Mouse (Mus musculus): ENCODE measurements around the gene Vpreb1. TPM values are rescaled to one million over a fixed set of nuclear protein-coding genes. Genes with fewer than 3 reads are reported as not detected.
A peak's percentile ranks its signal among the peaks of the same experiment; 100 is the strongest.

Vpreb1 gene
- polyA plus RNA-seq (2015; fragmentation: Nextera tagmentation; extraction: Ambion mirVana) = 1.5 and 1.6 TPM in 2 replicates

DNA sequence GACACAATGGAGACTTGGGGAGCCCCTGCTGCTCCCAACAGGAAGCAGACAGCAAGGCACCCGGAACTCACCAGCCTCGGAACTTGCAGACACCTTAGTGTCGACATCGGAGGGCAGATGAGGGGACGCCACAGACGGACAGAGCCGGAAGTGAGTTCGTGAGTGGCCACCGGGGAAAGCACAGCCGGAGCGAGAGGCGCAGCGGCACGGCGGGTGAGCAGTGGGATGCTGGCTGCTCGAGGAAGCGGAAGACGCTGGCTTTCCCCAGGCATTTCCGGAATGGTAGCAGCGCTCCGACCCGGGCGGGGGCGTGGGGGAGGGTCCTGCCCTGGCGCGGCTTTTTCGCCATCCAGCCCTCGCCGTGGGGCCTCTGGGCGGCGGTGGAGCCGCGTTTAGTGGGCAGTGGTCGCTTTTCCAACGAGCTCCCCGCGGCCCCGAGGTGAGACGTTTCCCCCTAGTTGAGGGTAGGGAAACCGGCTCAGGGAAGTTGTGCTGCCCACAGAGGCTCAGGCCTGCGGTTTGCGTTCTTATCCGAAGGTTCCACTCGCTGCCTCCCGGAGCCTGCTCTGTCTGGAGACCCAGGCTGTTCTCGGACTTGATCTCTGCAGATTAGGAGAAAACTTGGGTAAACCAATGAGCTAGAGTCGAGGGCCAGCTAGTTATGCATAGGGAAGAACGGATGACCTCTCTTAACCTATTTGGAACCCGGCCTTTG is at the start of gene Vpreb1, which contains the start of gene Top3b:
Vpreb1 (minus strand) TSS at position 227 of the 715 bp plus-strand sequence.
Top3b (plus strand) TSS at position 120 of the 715 bp plus-strand sequence.
- no peaks in the 10 kb centered on the region for H3K9me3 ChIP-seq (ENCODE audit: control insufficient read depth, low read length)
- peak; percentile 97 for ATAC-seq
- peak within 1 kb of the TSS; percentile 54 for H3K4me2 ChIP-seq (ENCODE audit: low read depth, low read length)
- no peaks in the 10 kb centered on the region for H3K27me3 ChIP-seq (replicated peaks; ENCODE audit: control insufficient read depth, insufficient read depth, low read length)
- peaks cover under 1% of the 10 kb centered on the region for H3K36me3 ChIP-seq (ENCODE audit: control insufficient read depth, insufficient read depth, low read length)
- peak within 1 kb of the TSS; percentile 95 for H3K9ac ChIP-seq (ENCODE audit: low read depth, low read length)
- peak within 1 kb of the TSS; percentile 81 for H3K4me3 ChIP-seq (ENCODE audit: low read length)
- peak within 1 kb of the TSS; percentile 98 for H3K27ac ChIP-seq (ENCODE audit: low read length)
- peaks cover 3% of the 10 kb centered on the region; the same call in 1 of the 2 replicates for H3K4me1 ChIP-seq (ENCODE audit: control insufficient read depth, insufficient read depth, low read length)
- WGBS = 0% methylated on average over 49 of the region's 49 CpGs

GRCm38 (mm10) chr16:16918441-16919117 is 47.9 kb upstream of the Vpreb1 start:
- ATAC-seq = no peak
- H3K9me3 ChIP-seq (ENCODE audit: control insufficient read depth, low read length) = no peaks in the 10 kb centered on the region
- H3K36me3 ChIP-seq (ENCODE audit: control insufficient read depth, insufficient read depth, low read length) = peaks cover 6% of the 10 kb centered on the region; the same call in 1 of the 2 replicates

GRCm38 (mm10) chr16:16913440-16913839 is 42.8 kb upstream of the Vpreb1 start:
- WGBS = 67% methylated on average over 1 of the region's 1 CpGs
- Histone ChIP-seq H3K36me3 (ENCODE audit: control insufficient read depth, insufficient read depth, low read length) (peaks cover 12% of the 10 kb centered on the region), H3K27me3 (replicated peaks; ENCODE audit: control insufficient read depth, insufficient read depth, low read length) (no peaks in the 10 kb centered on the region), H3K9me3 (ENCODE audit: control insufficient read depth, low read length) (no peaks in the 10 kb centered on the region), H3K4me3 (ENCODE audit: low read length) (no peak overlapping the region), H3K9ac (ENCODE audit: low read depth, low read length) (no peak overlapping the region), H3K4me1 (ENCODE audit: control insufficient read depth, insufficient read depth, low read length) (no peaks in the 10 kb centered on the region), H3K4me2 (ENCODE audit: low read depth, low read length) (no peak overlapping the region), H3K27ac (ENCODE audit: low read length) (no peak overlapping the region)
- no peak for ATAC-seq

More at GRCm38 (mm10) chr16:16918441-16919117, 47.9 kb upstream of the Vpreb1 start:
- H3K4me3 ChIP-seq (ENCODE audit: low read length) = no peak overlapping the region
- whole genome bisulfite sequencing = 92% methylated on average over 7 of the region's 7 CpGs
- no peak overlapping the region for H3K27ac ChIP-seq (ENCODE audit: low read length)
- H3K27me3 ChIP-seq (replicated peaks; ENCODE audit: control insufficient read depth, insufficient read depth, low read length) = no peaks in the 10 kb centered on the region
- H3K4me2 ChIP-seq (ENCODE audit: low read depth, low read length) = no peak overlapping the region
- no peaks in the 10 kb centered on the region for H3K4me1 ChIP-seq (ENCODE audit: control insufficient read depth, insufficient read depth, low read length)
- no peak overlapping the region for H3K9ac ChIP-seq (ENCODE audit: low read depth, low read length)

DNA sequence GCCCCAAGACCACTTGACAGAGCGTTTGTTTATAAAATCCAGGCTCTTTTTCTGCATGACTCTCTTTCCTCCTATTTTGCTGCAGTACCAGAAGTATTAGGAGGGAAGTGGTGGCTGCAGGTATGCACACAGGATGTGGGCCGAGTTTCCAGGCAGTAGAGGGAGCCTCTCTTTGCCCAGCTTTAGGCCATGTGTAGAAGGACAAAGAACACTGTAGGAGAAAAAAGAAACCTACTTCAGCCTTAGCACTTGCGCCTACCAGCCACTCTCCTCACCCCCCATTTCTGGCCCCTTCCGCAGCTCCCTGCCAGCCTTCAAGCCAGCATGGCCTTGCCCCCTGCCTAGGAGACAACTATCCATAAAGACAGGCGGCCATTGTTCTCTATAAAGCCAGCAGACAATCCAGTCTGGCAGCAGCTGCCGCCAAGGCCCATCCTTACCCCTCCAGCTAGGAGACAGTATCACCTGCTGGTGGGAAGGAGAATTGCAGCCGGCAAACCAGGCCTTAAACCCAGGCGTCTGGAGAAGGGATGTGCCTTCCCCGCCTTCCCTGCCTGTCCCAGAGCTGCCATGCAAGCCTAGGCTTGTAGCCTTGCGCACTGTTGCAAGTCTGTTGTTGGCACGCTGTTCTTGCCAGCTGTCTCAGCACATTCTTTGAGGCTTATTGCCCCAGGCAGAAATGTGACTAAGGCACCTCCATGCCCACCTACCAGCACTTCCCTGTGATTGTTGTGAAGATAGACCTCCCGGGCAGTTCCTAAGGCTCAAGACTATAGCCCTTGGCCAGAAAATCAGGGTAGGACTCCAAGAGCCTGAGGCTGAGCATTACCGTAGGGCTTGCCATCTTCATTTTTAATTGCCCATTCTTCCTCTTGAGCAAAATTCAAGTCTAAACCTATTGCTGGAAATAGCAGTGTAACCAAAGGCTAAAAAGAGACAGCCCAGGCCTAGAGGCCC is 41.3 kb upstream of the Vpreb1 start:
- ATAC-seq = peak; percentile 92
- Histone ChIP-seq H3K9ac (ENCODE audit: low read depth, low read length) (no peak overlapping the region), H3K27ac (ENCODE audit: low read length) (no peak overlapping the region), H3K4me3 (ENCODE audit: low read length) (no peak overlapping the region), H3K36me3 (ENCODE audit: control insufficient read depth, insufficient read depth, low read length) (peaks cover 11% of the 10 kb centered on the region; the same call in 1 of the 2 replicates), H3K9me3 (ENCODE audit: control insufficient read depth, low read length) (no peaks in the 10 kb centered on the region), H3K4me2 (ENCODE audit: low read depth, low read length) (no peak overlapping the region), H3K27me3 (replicated peaks; ENCODE audit: control insufficient read depth, insufficient read depth, low read length) (no peaks in the 10 kb centered on the region), H3K4me1 (ENCODE audit: control insufficient read depth, insufficient read depth, low read length) (no peaks in the 10 kb centered on the region)
- 47% methylated on average over 13 of the region's 13 CpGs for WGBS

DNA sequence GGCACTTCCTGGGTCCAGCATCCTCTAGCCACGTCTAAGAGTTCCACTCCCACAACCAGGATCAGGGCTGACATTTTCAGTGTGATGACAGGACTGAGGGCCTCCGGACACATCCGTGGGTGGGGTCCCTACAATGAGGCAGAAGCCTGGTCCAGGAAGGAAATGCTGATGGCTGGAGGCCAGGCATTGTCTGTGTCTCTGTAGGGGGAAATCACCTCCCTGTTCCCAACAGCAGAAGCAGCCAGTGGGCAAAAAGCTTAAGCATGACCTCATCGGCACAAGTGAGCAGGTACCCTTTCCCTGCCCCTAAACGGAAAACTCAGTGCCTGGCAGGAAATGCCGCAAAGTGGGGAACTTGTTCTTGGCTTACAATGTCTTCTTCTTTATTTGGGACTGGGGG is 37.2 kb upstream of the Vpreb1 start:
- peaks cover 4% of the 10 kb centered on the region; the same call in 1 of the 2 replicates for H3K4me1 ChIP-seq (ENCODE audit: control insufficient read depth, insufficient read depth, low read length)
- H3K4me3 ChIP-seq (ENCODE audit: low read length) = no peak overlapping the region
- no peak for ATAC-seq
- no peaks in the 10 kb centered on the region for H3K27me3 ChIP-seq (replicated peaks; ENCODE audit: control insufficient read depth, insufficient read depth, low read length)
- 72% methylated on average over 6 of the region's 6 CpGs for WGBS
- peak overlapping the region; percentile 36; the same call in 1 of the 2 replicates for H3K27ac ChIP-seq (ENCODE audit: low read length)
- no peaks in the 10 kb centered on the region for H3K9me3 ChIP-seq (ENCODE audit: control insufficient read depth, low read length)
- no peak overlapping the region for H3K4me2 ChIP-seq (ENCODE audit: low read depth, low read length)
- H3K9ac ChIP-seq (ENCODE audit: low read depth, low read length) = no peak overlapping the region
- peaks cover 8% of the 10 kb centered on the region; the same call in 1 of the 2 replicates for H3K36me3 ChIP-seq (ENCODE audit: control insufficient read depth, insufficient read depth, low read length)

DNA sequence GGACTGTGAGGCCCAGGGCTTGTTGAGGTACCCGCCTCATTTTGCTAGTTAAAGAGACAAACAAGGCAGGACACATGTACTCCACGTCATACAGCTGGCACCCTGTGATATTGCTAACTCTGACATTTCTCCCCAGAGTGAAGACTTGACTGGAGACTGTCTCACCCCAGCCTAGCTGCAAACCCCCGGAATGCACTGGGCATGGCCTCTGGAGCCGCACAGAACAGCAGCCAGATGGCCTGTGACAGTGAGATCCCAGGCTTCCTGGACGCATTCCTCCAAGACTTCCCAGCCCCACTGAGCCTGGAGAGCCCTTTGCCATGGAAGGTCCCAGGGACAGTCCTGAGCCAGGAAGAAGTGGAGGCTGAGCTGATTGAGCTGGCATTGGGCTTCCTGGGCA is 32.5 kb upstream of the Vpreb1 start:
- H3K9me3 ChIP-seq (ENCODE audit: control insufficient read depth, low read length) = no peaks in the 10 kb centered on the region
- no peak overlapping the region for H3K27ac ChIP-seq (ENCODE audit: low read length)
- peaks cover 10% of the 10 kb centered on the region for H3K4me1 ChIP-seq (ENCODE audit: control insufficient read depth, insufficient read depth, low read length)
- H3K4me2 ChIP-seq (ENCODE audit: low read depth, low read length) = no peak overlapping the region
- 79% methylated on average over 5 of the region's 5 CpGs for WGBS
- H3K4me3 ChIP-seq (ENCODE audit: low read length) = no peak overlapping the region
- H3K9ac ChIP-seq (ENCODE audit: low read depth, low read length) = no peak overlapping the region
- ATAC-seq = no peak
- no peaks in the 10 kb centered on the region for H3K27me3 ChIP-seq (replicated peaks; ENCODE audit: control insufficient read depth, insufficient read depth, low read length)
- 0 out of 2 replicates have a peak, but pooled peaks cover 2% of the 10 kb centered on the region for H3K36me3 ChIP-seq (ENCODE audit: control insufficient read depth, insufficient read depth, low read length)

GRCm38 (mm10) chr16:16902329-16902728 is 31.7 kb upstream of the Vpreb1 start:
- no peak overlapping the region for H3K4me3 ChIP-seq (ENCODE audit: low read length)
- no peak overlapping the region for H3K27ac ChIP-seq (ENCODE audit: low read length)
- ATAC-seq = no peak
- 0 out of 2 replicates have a peak, but pooled peaks cover 2% of the 10 kb centered on the region for H3K36me3 ChIP-seq (ENCODE audit: control insufficient read depth, insufficient read depth, low read length)
- H3K9me3 ChIP-seq (ENCODE audit: control insufficient read depth, low read length) = no peaks in the 10 kb centered on the region
- no peak overlapping the region for H3K9ac ChIP-seq (ENCODE audit: low read depth, low read length)
- peaks cover 16% of the 10 kb centered on the region for H3K4me1 ChIP-seq (ENCODE audit: control insufficient read depth, insufficient read depth, low read length)
- no peak overlapping the region for H3K4me2 ChIP-seq (ENCODE audit: low read depth, low read length)
- WGBS = 76% methylated on average over 4 of the region's 4 CpGs
- H3K27me3 ChIP-seq (replicated peaks; ENCODE audit: control insufficient read depth, insufficient read depth, low read length) = no peaks in the 10 kb centered on the region

GRCm38 (mm10) chr16:16897056-16897584 is 26.5 kb upstream of the Vpreb1 start:
- no peak; the same call in 1 of the 2 replicates for ATAC-seq
- peaks cover 15% of the 10 kb centered on the region for H3K4me1 ChIP-seq (ENCODE audit: control insufficient read depth, insufficient read depth, low read length)
- H3K27ac ChIP-seq (ENCODE audit: low read length) = peak overlapping the region; percentile 12; the same call in 1 of the 2 replicates
- H3K9me3 ChIP-seq (ENCODE audit: control insufficient read depth, low read length) = no peaks in the 10 kb centered on the region
- no peaks in the 10 kb centered on the region for H3K27me3 ChIP-seq (replicated peaks; ENCODE audit: control insufficient read depth, insufficient read depth, low read length)
- peaks cover 5% of the 10 kb centered on the region; the same call in 1 of the 2 replicates for H3K36me3 ChIP-seq (ENCODE audit: control insufficient read depth, insufficient read depth, low read length)
- peak overlapping the region; percentile 60 for H3K4me3 ChIP-seq (ENCODE audit: low read length)
- 24% methylated on average over 10 of the region's 10 CpGs for WGBS
- peak overlapping the region; percentile 75 for H3K9ac ChIP-seq (ENCODE audit: low read depth, low read length)
- peak overlapping the region; percentile 82 for H3K4me2 ChIP-seq (ENCODE audit: low read depth, low read length)
